Mouse (Mus musculus) heart, postnatal 36 days (tissue): ENCODE data around the gene Slc47a2. TPM values are rescaled to one million over a fixed set of nuclear protein-coding genes. Genes with fewer than 3 reads are reported as not detected.

Experiments
- DNase-seq, 2 experiments: peaks; one replicate each; pipeline ENCODE4 v3.0.0; 2021 to 2022
- intact Hi-C: fragments of 180-260 bp; cut with DNase I; formaldehyde crosslinking; loops from one replicate; pipeline ENCODE4 v1.15.1; 2025
- total RNA-seq, 2 experiments: library from RNA; stranded (reverse); gene quantifications; 2 replicates each; pipeline ENCODE4 v1.2.3; 2021

The Slc47a2 gene
- total RNA-seq = not detected

GRCm38 (mm10) chr11:61342505-61343420 lies at the start of gene Slc47a2:
TSS of gene Slc47a2 (minus strand) at chr11:61342860.
- peak; percentile 17 to 26 for DNase-seq
- intact Hi-C loops = loop anchor here (2.0 kb wide), 1 partner anchor 240 kb away; no protein-coding TSS in a partner anchor

DNA sequence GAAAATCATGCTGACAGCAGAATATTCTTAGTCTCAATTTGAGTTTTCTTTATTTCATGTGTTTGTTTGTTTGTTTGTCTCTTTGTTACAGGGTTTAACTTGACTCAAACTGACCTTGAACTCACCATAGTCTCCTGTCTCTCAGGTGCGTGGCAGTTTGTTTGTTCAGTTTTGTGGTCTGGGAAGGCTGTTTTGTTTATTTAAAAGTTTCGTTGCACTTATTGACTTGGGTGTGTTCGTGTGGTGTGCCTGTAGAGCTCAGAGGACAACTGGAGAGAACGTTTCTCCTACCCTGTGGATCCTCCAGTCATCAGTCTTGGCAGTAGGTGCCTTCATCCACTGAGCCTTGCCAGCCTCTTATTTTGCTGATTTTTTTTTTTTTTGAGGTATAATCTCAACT lies 46.3 kb upstream of the Slc47a2 start:
- intact Hi-C loops = loop anchor here (1.0 to 5.0 kb wide), 4 partner anchors 40 to 287 kb away; no protein-coding TSS in a partner anchor
- DNase-seq = no peak

DNA sequence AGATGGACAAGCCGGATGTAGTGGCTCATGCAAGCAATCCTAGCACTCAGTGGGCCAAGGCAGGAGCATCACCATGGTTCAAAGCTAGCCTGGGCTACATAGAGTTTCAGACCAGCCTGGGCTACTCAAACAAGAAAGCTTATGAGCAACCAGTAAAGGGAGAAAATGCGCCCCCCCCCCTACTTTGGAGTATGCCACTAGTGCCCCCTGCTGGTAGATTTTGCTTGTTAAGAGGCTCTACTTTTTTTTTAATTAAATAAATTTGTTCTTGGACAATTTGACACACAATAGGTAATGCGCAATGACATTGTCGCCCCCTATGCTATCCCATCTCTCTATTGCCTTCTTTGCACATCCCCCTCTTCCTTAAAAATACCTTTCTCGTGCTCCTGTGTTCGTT lies 45.4 kb upstream of the Slc47a2 start:
- intact Hi-C loops = loop anchor here (1.0 to 5.0 kb wide), 4 partner anchors 39 to 286 kb away; no protein-coding TSS in a partner anchor
- peak; percentile 40 to 58 for DNase-seq

- intact Hi-C loops = loop anchor here (5.0 kb wide), 1 partner anchor 285 kb away; no protein-coding TSS in a partner anchor
- no peak for DNase-seq
Observed at GRCm38 (mm10) chr11:61387233-61387632, 44.6 kb upstream of the Slc47a2 start.

DNA sequence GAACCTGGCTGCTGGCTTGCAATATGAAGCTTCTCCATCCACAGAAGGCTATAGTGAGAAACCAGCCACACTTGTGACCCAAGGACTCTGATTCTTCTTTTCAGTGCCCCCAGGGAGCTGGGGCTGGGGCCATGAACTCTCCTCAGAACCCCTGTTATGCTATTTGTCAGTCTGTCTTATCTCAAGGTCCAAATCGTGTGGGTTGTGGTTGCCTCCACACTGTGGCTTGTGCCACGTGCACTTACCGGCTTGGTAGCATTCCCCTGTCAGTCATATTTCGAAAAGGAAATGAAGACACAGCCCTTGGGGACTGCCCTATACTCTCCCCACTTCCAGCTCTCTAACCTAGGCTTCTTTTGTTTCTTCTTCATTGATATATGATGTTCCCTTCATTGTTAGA lies 43.1 kb upstream of the Slc47a2 start:
- intact Hi-C loops = loop anchor here (5.0 kb wide), 1 partner anchor 283 kb away; no protein-coding TSS in a partner anchor
- DNase-seq = no peak

DNA sequence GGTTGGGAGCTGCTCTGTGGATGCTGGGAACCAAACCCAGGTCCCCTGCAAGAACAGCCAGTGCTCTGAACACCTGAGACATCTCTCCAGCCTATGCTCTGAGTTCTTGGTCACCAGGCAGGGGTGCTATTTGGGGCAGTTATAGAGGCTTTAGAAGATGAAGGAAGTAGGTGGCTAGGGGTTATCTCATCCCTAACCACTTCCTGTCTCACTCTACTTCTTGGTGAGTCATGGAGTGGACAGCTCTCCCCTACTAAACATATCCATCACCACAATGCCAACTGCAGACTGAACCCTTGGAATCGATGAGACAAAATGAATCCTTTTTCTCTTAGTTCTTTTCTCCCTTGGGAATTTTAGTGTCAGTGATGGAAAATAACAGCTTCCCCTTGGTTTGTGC lies 38.6 kb upstream of the Slc47a2 start:
- intact Hi-C loops = no loop called here
- no peak for DNase-seq

DNA sequence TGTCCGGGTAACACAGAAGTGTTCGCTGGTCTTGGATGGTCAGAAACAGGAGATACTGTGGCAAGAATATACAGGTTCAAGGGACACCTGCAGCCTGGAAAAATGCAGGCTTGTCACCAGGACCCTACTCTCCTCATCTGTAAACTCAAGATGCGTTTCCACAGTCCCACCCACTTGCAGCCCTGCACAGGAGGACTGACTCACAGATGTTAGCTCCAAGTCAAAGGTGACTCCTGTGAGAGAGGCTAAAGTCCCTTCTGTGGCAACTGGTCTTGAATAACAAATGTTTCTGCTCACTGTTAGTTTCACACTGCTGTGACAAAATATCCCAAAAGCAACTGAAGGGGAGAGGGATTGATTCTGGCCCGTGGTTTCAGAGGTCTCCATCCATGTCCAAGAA lies 36.0 kb upstream of the Slc47a2 start:
- intact Hi-C loops = no loop called here
- no peak for DNase-seq

- DNase-seq = peak; percentile 39 to 41
- intact Hi-C loops = no loop called here
Observed at GRCm38 (mm10) chr11:61377881-61378613, 35.4 kb upstream of the Slc47a2 start, which contains the start of gene Slc47a1. TSS of gene Slc47a1 (minus strand) at chr11:61378345.

DNA sequence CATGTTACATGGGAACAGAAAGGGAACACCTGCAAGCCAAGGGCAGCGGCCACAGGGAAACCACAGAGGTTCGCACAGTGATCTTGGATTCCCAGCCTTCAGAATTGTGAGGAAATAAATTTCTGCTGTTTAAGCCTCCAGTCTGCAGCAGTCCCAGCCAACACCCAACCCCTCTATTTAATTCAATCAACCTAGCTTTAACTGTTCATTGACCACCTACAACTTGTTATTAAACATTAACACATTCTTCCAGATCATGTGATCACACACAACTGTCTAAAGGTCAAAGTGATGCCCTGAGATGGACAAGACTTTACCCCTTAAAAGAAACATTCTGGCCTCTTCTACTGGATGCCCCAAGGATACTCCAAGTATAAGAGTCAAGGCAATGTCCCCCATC lies 26.0 kb upstream of the Slc47a2 start:
- DNase-seq = no peak
- intact Hi-C loops = no loop called here

DNA sequence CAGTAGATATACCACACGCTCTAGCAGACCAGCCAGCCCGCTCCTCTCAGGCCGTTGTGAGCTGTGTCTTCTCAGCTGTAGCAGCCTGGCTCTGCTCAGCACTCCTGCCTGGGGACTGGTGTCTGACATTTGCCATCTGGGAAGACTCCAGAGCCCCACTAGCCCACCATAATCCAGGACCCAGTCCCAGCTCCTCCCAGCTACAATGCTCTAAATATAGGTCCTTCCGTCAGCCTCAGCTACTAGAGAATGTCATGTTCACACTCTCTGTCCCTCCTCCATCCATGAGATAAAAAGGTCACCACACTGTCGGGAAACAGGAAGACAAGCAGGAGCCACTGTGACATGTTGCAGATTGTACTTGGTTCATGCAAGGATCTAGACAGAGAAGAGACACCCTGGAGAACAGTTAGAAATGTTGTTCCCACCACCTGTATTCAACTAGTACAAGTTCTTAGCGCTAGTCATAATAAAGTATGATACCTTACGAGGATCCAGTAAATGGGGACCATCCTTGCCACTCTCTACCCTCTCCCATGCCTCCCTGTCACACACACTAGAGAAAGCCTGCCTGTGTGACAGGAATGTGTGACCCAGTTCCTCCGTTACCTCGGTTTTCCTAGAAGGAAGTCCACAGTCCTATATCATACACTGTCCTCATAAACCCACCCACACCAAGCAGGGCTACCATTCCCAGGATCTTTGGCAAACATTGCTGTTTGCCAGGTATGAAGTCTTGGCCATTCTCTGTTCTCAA lies 24.0 kb upstream of the Slc47a2 start:
- peak; percentile 25 to 30 for DNase-seq
- intact Hi-C loops = no loop called here

DNA sequence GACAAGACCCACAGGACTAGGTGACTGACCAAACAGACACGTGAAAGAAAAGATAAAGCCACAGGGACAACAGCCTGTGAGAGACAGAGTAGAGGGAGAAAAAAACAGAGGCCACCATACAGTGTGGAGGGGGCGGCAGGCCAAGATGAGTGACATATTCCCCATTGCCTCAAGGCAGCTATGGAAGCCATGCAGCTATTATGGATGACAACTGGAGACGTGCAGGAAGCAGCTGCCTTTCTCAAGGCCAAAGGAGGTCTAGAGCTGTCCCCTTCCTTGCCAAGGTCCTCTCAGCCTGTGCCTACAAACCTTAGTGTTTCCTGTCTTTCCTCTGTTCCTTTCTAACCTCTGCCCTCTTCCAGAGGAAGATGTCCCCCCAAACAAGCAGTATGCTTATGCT lies 23.3 kb upstream of the Slc47a2 start:
- intact Hi-C loops = no loop called here
- no peak for DNase-seq

DNA sequence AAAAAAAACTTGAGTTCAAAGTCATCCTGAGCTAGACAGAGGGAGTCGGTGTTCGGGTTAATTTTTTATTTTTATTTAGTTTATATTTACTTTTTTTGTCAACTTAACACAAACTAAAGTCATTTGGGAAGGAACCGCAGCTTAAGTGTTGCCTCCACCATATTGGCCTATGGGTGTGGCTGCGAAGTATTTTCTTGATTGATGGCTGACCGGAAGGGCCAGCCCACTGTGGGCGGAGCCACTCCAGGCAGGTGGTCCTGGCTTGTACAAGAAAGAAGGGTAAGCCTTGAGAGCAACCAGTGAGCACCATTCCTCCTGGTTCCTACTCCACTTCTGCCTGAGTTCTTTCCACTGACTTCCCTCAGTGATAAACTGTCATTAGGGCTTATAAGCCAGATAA lies 21.4 kb upstream of the Slc47a2 start:
- DNase-seq = no peak
- intact Hi-C loops = no loop called here

DNA sequence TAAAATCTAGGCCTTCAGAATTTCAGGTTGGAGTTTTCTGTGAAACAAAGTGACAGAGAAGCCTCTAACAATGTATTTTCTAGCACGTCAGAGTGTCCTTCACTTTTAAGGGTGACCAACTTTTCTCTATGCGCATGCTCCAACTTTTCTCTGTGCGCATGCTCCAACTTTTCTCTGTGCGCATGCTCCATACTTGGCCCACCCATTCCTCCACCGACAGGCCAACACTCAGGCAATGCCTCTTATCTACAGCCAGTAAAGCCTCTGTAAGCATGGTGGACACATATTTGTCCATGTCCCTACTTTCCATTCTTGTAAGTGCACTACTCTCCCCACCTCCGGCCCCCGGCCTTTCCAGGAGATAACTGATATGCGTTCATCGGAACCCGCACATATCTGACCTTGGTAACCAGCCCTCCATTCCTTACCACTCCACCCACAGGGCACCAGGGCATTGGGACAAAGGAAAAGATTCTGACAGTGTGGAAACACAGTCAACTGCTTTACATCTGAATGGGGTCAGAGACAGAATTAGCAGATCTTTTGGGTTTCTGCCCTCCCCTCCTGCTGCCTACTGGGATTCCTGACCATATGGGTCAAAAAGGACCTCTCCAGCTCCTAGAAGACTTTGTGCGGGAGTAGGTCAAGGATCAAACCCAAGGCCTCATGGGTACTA lies 19.0 kb upstream of the Slc47a2 start:
- no peak for DNase-seq

GRCm38 (mm10) chr11:61356600-61356999 lies 13.9 kb upstream of the Slc47a2 start:
- no peak for DNase-seq
- intact Hi-C loops = no loop called here

More for the DNA sequence above, 19.0 kb upstream of the Slc47a2 start:
- intact Hi-C loops = no loop called here

DNA sequence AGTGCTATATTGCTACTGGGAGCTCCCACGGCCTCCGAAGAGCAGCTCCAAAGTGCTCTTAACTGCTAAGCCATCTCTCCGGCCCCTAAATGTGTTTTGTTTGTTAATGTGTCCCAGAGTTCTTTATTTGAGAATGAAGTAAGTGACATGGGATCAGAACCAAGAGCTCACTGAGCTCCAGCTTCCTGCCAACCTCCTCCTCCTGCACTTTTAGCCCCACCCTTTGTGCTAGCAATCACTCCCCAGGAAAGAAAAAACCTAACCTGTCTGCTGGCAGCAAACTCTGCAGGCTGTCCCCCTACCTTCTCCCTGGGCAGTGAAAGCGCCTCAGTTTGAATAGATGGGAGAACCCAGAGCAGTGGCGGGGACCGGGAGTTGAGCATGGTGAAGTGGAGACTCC lies 13.5 kb upstream of the Slc47a2 start:
- no peak for DNase-seq
- intact Hi-C loops = no loop called here

DNA sequence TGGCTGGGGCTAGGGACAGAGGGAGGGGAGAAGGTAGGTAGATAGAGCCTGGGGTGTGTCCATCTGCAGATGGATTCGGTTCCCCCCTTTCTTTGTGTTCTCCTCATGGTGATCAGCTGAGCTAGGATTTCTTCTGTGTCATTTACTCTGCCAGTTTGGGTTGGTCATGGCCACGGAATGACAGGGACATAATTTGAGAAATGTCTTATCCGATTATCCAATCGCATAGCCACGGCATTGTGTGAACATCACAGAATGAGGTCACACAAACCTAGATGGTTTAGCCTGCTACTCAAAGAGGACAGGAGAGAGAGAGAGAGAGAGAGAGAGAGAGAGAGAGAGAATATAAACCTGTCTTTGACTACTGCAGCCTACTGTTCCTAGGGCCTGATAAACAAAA lies 12.7 kb upstream of the Slc47a2 start:
- DNase-seq = no peak
- intact Hi-C loops = no loop called here

DNA sequence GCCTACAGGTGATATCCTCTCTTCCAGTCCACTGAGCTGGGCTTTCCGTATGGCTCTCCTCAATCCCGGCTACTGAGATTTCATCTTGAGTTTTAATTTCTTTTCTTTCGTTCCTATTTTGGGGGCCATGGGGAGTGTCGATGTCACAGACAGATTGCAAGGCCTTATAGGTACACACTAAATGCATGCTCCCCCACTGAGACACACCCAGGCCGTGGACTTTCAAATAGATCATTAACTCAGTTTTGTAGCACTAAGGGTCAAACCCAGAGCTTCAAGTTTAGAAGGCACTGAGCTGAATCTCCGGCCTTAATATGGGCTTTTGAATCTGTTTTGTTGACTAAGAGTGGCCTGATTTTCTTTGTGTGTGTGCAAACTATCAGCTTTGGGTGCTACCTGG lies 11.7 kb upstream of the Slc47a2 start:
- intact Hi-C loops = no loop called here
- no peak for DNase-seq

- intact Hi-C loops = no loop called here
- no peak for DNase-seq
Observed at GRCm38 (mm10) chr11:61353038-61353437, 10.4 kb upstream of the Slc47a2 start.

GRCm38 (mm10) chr11:61352138-61352651 lies 9.5 kb upstream of the Slc47a2 start:
- intact Hi-C loops = no loop called here
- no peak for DNase-seq

- intact Hi-C loops = loop anchor here (2.0 to 5.0 kb wide), 4 partner anchors 39 to 368 kb away; partner anchors contain the start of gene B9d1
- DNase-seq = peak; percentile 61 to 68
Observed at GRCm38 (mm10) chr11:61349337-61349736, 6.7 kb upstream of the Slc47a2 start.
